Mouse (Mus musculus) G1E (cell line): ENCODE measurements around the gene Sfmbt1. TPM values are rescaled to one million over a fixed set of nuclear protein-coding genes. Genes with fewer than 3 reads are reported as not detected.

Source experiments
- ATAC-seq: 2 replicates; pipeline ENCODE4 v1.8.0; 2016; ENCODE audit warnings: mild to moderate bottlenecking; ENCODE audit not compliant: insufficient number of reproducible peaks, poor library complexity, low FRiP score, severe bottlenecking; ENCODE audit errors: extremely low read depth
- DNase-seq: peaks from one replicate; pipeline ENCODE4 v3.0.0; 2012; ENCODE audit warnings: low spot score
- H3K27me3 ChIP-seq: 2 replicates; pipeline ENCODE4 v1.6.1; 2012; ENCODE audit warnings: mild to moderate bottlenecking, low read length, inconsistent platforms; ENCODE audit not compliant: insufficient read depth
- H3K36me3 ChIP-seq: replicated peaks from 2 replicates; pipeline ENCODE3; 2012; ENCODE audit warnings: mild to moderate bottlenecking, inconsistent platforms
- H3K4me1 ChIP-seq: 2 replicates; pipeline ENCODE4 v1.6.1; 2012; ENCODE audit warnings: low read depth, low read length, inconsistent platforms, mixed read lengths; ENCODE audit not compliant: insufficient read depth
- H3K4me3 ChIP-seq: 2 replicates; pipeline ENCODE4 v1.5.1; 2012; ENCODE audit warnings: low read depth, mild to moderate bottlenecking, inconsistent platforms, low read length, moderate library complexity, mixed read lengths
- H3K9me3 ChIP-seq: replicated peaks from 2 replicates; pipeline ENCODE4 v1.6.1; 2012; ENCODE audit warnings: inconsistent platforms
- CTCF ChIP-seq: IDR thresholded peaks from 2 replicates; pipeline ENCODE4 v1.5.1; 2012; ENCODE audit warnings: low read depth, low read length, inconsistent platforms, mixed read lengths
- GATA1 ChIP-seq: IDR thresholded peaks from 2 replicates; pipeline ENCODE4 v1.6.1; 2012; ENCODE audit warnings: borderline replicate concordance, low read length, inconsistent platforms, mixed read lengths
- GATA2 ChIP-seq: IDR thresholded peaks from 2 replicates; pipeline ENCODE4 v1.6.1; 2012; ENCODE audit warnings: low read depth, low read length, inconsistent platforms, borderline replicate concordance
- POLR2AphosphoS5 ChIP-seq: IDR thresholded peaks from 2 replicates; pipeline ENCODE4 v1.6.1; 2012; ENCODE audit warnings: low read depth, low read length, inconsistent platforms; ENCODE audit not compliant: insufficient replicate concordance
- TAL1 ChIP-seq: conservative IDR thresholded peaks from 2 replicates; pipeline ENCODE4 v1.6.1; 2012; ENCODE audit warnings: low read depth, low read length, inconsistent platforms, mixed read lengths
- polyA plus RNA-seq: library from polyadenylated mRNA; stranded (reverse); fragments of >175 nt; gene quantifications from 2 replicates; pipeline ENCODE4 v1.2.3, GENCODE M21; 2012
- total RNA-seq, 2 experiments: library from RNA; stranded (forward) in 1 of 2; stranded (reverse) in 1 of 2; fragments of 200-1000 nt in 1 of 2; fragments of >200 nt in 1 of 2; fragmentation: Nextera tagmentation in 1 of 2; gene quantifications; 2 replicates each; pipeline ENCODE4 v1.2.3; 2014 to 2017

Sfmbt1 gene
- total and polyA plus RNA-seq, 3 experiments: 3.1 to 26.6 (median 14.8) TPM

- TF ChIP-seq GATA2: no peak
- Histone ChIP-seq H3K4me3 (no peak overlapping the region), H3K36me3 (peaks cover 92% of the 10 kb centered on the region), H3K27me3 (no peaks in the 10 kb centered on the region), H3K4me1 (no peaks in the 10 kb centered on the region), H3K9me3 (no peaks in the 10 kb centered on the region)
- ATAC-seq (no peak), DNase-seq (no peak)
Measured at GRCm38 (mm10) chr14:30682131-30682530, 32.5 kb upstream of the Sfmbt1 start.

- no peak overlapping the region for H3K4me3 ChIP-seq
- TF ChIP-seq GATA1 (no peak), GATA2 (no peak), CTCF (no peak), POLR2AphosphoS5 (no peak), TAL1 (no peak)
- no peaks in the 10 kb centered on the region for H3K9me3 ChIP-seq
- no peak for DNase-seq
- no peak for ATAC-seq
- no peaks in the 10 kb centered on the region for H3K4me1 ChIP-seq
- no peaks in the 10 kb centered on the region for H3K27me3 ChIP-seq
- peaks cover 71% of the 10 kb centered on the region for H3K36me3 ChIP-seq
Measured at GRCm38 (mm10) chr14:30690685-30691084, 24.0 kb upstream of the Sfmbt1 start.

DNA sequence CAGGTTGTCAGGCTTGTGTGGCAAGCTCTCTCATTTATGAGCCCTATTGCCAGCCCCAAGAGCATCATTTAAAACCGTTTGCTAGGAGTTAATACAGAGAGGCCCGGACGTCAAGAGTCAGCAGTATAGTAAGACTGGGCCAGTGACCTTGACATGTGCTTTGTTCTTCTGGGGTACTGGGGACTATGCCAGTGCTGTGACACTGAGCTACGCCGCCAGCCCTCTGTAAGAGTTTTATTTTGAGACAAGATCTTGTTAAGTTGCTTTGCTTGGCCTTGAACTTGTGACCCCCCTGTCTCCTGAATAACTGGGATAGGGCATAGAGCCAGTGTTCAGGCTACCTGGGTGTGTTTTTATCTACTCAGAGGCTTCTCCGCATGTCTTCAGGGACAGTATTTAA lies 22.2 kb upstream of the Sfmbt1 start:
- DNase-seq (no peak), ATAC-seq (no peak)
- Histone ChIP-seq H3K4me3 (no peak overlapping the region), H3K36me3 (peaks cover 56% of the 10 kb centered on the region), H3K9me3 (no peaks in the 10 kb centered on the region), H3K27me3 (no peaks in the 10 kb centered on the region), H3K4me1 (no peaks in the 10 kb centered on the region)
- TF ChIP-seq TAL1: no peak
- TF ChIP-seq GATA2: no peak
- TF ChIP-seq POLR2AphosphoS5: no peak
- TF ChIP-seq GATA1: no peak
- no peak for TF ChIP-seq CTCF

GRCm38 (mm10) chr14:30694786-30695185 lies 19.9 kb upstream of the Sfmbt1 start:
- no peak overlapping the region for H3K4me3 ChIP-seq
- no peaks in the 10 kb centered on the region for H3K9me3 ChIP-seq
- H3K27me3 ChIP-seq: peaks cover 12% of the 10 kb centered on the region; the same call in 1 of the 2 replicates
- ATAC-seq (no peak), DNase-seq (no peak)
- no peak for TF ChIP-seq CTCF
- TF ChIP-seq GATA2: no peak
- TF ChIP-seq GATA1: no peak
- no peak for TF ChIP-seq TAL1
- peaks cover 4% of the 10 kb centered on the region; the same call in 1 of the 2 replicates for H3K4me1 ChIP-seq
- peaks cover 41% of the 10 kb centered on the region for H3K36me3 ChIP-seq

- Histone ChIP-seq H3K4me1 (peaks cover 7% of the 10 kb centered on the region; the same call in 1 of the 2 replicates), H3K4me3 (no peak overlapping the region), H3K36me3 (peaks cover 33% of the 10 kb centered on the region), H3K27me3 (peaks cover 12% of the 10 kb centered on the region; the same call in 1 of the 2 replicates), H3K9me3 (no peaks in the 10 kb centered on the region)
- TF ChIP-seq GATA2 (no peak), TAL1 (no peak), POLR2AphosphoS5 (no peak), GATA1 (no peak), CTCF (no peak)
- DNase-seq (no peak), ATAC-seq (no peak)
Measured at GRCm38 (mm10) chr14:30695609-30696008, 19.0 kb upstream of the Sfmbt1 start.

DNA sequence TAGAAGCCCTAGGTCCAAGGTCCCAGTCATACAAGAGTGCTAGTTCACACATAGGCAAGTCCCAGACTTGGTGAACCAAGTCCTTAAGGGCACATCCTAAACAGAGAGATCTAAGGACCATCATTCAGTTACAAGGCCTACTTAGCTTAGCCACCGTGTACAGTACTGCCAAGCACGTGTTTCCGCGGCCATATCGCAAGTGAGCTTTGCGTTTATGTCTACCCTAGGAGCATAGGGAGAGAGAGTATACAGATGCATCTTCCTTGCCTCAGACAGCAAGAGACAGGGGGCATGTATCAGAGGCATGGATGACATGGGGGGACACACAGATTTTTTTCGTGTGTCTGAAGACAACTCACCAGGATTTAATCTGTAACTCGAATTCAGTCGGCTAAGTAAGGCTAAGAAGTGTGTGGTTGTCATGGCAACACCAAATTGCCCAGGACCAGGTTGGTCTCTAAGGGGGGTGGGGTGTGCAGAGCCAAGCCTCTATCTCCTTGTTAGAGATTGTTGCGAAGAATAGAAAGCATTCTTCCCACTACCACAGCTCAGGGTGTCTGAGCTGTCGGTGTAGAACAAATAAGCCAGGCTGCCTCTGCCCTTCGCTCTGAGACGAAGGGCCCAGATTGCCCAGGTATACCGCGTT lies 17.1 kb upstream of the Sfmbt1 start:
- Histone ChIP-seq H3K27me3 (peaks cover 16% of the 10 kb centered on the region), H3K4me3 (no peak overlapping the region), H3K36me3 (peaks cover 20% of the 10 kb centered on the region), H3K9me3 (no peaks in the 10 kb centered on the region), H3K4me1 (peaks cover 7% of the 10 kb centered on the region; the same call in 1 of the 2 replicates)
- DNase-seq (no peak), ATAC-seq (no peak)
- TF ChIP-seq TAL1 (no peak), GATA1 (no peak)

DNA sequence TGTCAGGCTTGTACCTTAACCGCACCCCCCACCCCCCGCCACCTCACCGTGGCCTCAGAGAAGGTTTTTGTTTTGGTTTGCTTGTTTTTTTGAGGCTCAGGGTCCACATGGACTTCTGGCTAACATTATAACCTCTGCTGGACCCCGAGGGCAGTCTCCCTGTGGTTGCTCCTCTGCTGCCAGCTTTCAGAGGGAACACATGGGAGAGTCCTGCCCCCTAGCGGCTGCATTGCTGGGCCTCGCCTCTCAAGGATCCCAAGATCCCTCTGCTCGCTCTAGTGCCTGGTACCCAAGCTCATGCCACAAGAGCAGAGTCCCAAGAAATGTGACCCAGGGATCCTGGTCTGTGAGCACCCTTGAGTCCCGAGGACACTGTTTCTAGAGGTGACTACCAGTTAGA lies 15.0 kb upstream of the Sfmbt1 start:
- ATAC-seq (no peak), DNase-seq (peak; percentile 31)
- Histone ChIP-seq H3K27me3 (peaks cover 16% of the 10 kb centered on the region), H3K36me3 (no peaks in the 10 kb centered on the region), H3K9me3 (no peaks in the 10 kb centered on the region), H3K4me1 (peaks cover 21% of the 10 kb centered on the region), H3K4me3 (no peak overlapping the region)
- TF ChIP-seq GATA2: no peak
- no peak for TF ChIP-seq GATA1
- peak; percentile 78 for TF ChIP-seq CTCF
